Mouse (Mus musculus) hematopoietic stem cell, adult 5-6 weeks (primary cell): Measurements from ENCODE around the gene Actl7a. TPM values are rescaled to one million over a fixed set of nuclear protein-coding genes. Genes with fewer than 3 reads are reported as not detected.

ENCODE experiments used
- ATAC-seq, 2 experiments: fragments of 125-278 bp in 1 of 2; replicated peaks in 1 of 2; 2 replicates each; pipeline ENCODE4 v1.8.0; 2016 to 2017; ENCODE audit warnings: inconsistent platforms in 2 of 2, mild to moderate bottlenecking in 2 of 2, moderate number of reproducible peaks in 2 of 2, low read depth in 1 of 2, moderate TSS enrichment in 1 of 2; ENCODE audit not compliant: low FRiP score in 2 of 2, poor library complexity in 2 of 2, severe bottlenecking in 2 of 2, insufficient read depth in 1 of 2, low TSS enrichment in 1 of 2
- total RNA-seq: library from RNA; stranded (forward); fragments of 172-1452, 232-1000 nt; gene quantifications from 2 replicates; pipeline ENCODE4 v1.2.3, GENCODE M21; 2017

Actl7a gene
- total RNA-seq, 1 experiment from 2014 or later, result not detected

DNA sequence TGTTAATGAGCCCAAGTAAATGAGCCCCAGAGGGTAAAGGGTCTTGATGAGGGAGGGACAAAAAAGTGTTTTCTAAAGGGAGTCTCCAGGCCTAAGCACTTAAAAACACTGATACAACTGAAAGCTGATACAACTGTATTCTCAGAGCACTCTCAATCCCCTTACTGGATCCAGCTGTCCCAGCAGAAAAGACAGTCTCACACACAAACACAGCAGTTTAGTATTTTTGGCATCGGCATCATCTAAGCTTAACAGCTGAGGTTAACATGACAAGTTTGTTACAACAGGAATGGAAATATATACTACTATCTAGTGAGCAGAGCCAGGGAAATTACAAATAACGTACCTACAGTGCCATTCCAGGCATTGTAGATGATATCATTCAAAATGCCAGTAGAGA is 3.1 kb downstream of the Actl7a start:
- ATAC-seq, result no peak

DNA sequence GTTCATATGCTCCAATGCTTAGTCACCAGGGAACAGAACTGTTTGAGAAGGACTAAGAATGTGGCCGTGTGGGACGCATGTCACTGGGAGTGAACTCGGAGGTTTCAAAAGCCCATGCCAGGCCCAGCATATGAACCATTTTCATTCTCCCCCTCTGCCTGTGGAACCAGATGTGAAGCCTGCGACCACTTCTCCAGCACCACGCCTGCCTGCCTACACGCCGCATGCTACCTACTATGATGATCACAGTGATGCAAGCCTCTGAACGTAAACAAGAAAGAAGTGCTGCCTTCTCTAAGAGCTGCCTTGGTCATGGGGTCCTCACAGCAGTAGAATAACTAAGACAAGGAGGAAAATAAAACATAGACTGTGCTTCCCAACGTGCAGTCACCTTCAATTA is 4.2 kb downstream of the Actl7a start:
- no peak for ATAC-seq

DNA sequence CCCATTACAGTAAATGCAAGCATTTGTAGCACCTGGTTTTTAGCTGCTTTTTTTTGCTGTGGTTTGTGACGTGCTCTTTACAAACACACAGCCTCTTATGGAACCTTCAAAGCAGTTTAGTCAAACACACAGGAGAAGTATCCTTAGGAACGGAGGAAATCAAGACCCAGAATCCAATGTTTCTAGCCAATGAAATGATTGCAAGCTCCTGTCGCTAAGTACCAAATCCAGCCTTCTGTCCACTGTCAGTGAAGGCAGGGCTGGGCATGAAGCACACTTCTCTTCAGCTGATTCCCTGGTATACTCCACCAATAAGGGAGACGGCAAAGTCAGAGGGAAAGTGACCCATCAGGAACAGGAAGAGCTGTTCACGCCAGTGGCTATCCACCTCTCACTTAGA is 12.8 kb downstream of the Actl7a start:
- ATAC-seq, result no peak

DNA sequence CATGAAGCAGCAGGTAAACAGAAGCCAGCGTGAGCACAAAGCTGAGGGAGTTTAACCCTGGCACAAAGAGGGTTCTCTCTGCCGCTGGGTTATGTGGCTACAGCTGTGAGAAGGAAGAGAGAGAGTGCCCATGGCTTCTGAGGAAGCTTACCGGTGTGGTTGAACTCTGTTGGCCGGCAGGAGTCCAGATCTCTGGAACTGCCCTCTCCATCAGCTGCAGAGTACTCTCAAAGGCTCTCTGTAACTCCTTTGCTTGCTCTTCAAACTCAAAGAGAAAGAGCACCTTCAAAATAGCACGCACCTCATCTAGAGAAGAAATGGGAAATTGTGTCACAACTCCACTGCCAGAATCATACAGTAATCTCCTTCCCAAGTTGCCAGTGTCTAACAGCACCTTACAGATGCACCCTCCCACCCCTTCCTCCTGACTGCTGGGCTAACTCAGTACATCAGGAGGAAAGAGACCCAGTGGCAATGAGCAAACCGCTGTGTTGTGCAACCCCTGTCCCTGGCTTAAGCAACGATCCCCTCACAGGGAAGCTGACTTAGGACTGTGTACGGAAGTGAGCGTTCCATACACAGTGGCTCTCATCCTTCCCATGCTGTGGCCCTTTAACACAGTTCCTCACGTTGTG is 13.9 kb downstream of the Actl7a start:
- peak in 1 of 2 experiments; percentile 85; a peak in 2 of 4 replicates for ATAC-seq

DNA sequence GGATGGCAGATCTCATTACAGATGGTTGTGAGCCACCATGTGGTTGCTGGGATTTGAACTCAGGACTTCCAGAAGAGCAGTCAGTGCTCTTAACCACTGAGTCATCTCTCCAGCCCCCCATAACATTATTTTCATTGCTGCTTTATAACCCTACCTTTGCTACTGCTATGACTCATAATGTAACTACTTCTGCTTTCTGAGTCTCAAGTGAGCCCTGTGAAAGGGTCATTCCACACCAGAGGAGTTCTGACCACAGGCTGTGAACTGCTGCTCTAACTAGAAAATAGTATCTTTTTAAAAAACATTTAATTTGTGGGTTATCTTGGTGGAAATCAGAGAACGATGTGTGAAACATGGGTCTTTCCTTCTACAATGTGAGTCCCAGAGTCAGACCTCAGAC is 14.5 kb downstream of the Actl7a start:
- no peak for ATAC-seq

DNA sequence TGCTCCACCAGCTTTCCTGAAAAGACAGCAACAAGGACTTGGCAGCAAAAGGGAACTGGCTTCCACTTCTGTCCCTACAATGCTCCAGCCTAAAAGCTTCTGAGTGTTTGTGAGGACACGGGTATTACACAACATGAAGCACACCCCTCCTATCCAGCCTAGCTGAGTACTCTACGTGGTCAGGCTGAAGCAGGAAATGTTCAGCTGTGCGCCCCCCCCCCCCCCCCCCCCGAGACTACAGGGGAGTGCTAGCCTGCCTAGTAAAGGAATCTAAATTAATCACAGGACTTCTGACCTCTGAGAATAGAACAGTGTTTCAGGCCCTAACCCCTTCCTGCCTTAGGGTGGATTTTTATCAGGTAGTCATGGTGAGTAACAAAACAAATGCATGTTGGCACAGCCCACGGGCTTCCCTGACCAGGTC is 24.7 kb downstream of the Actl7a start:
- ATAC-seq, result no peak

DNA sequence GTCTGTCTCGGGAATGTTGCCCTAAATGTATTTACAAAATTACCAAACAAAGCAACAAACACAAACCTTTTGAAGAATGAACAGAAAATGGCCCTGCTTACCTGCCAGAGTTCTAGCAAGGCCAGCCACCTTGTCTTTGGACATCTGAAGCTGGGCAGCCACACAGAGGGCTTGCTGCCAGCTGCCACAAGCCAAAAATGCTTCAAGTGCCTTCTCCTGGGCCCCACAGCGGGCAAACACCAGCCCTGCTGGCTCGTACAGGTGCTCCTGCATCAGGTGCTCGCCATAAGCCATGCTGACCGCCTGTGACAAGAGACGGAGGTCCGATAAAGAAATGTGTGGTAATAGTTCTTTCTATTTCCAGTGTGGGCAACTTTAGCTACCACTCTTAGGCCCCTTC is 25.7 kb downstream of the Actl7a start:
- ATAC-seq, result no peak

DNA sequence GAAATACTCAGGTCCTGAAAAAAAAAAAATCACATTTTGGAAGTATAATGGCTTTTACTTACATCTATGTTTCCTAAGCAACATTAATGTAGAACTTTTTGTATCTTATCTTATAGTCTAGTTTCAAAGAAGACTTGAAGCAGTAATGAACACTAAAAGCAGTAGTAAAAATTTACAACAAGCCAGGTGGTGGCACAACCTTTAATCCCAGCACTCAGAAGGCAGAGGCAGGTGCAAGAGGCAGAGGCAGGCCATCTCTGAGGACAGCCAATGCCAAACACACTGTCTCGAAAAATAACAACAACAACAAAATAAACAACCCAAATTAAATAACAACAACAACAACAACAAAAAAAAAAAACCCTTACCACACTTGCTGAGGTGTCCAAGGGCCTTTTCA is 27.9 kb downstream of the Actl7a start:
- no peak for ATAC-seq

DNA sequence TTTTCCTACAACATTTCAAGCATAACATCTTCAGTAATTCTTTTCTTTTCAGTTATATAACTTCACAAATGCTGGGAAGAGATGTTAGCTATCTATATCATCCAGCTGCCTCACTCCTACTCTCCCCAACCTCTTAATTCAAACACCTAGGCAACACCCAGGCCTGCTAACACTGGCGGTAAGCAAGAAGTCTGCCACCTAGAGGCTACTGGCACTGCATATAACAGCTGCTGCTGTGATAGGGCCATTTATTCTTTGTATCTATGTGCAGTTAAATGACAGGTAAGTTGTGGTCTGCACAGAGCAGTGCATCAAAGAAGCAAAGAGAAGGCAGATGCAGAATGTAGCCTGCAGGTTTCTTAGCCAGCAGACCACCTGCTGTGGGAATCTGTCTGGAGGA is 48.2 kb downstream of the Actl7a start:
- ATAC-seq, result 0 out of 4 replicates have a peak, but pooled peaks of 1 of the 2 experiments have one; percentile 7

Other genes with a start within 250 kb of the Actl7a start
- gene Gm26657, start 3.3 kb upstream of the Actl7a start, total RNA-seq, result not detected in 2 replicates
- gene Actl7b, start 2.0 kb upstream of the Actl7a start, total RNA-seq, result 0.38 and 1.6 TPM in 2 replicates
- 55.1 and 56.6 TPM in 2 replicates for gene Elp1, start 58.9 kb downstream of the Actl7a start, total RNA-seq
- gene Fam206a, start 58.9 kb downstream of the Actl7a start, total RNA-seq, result 4.5 and 9.8 TPM in 2 replicates
- gene Ctnnal1, start 121.8 kb downstream of the Actl7a start, total RNA-seq, result 12.2 and 14.9 TPM in 2 replicates
- gene Tmem245, start 204.0 kb downstream of the Actl7a start, total RNA-seq, result 10.2 and 11.8 TPM in 2 replicates
- gene Frrs1l, start 247.0 kb downstream of the Actl7a start, total RNA-seq, result 0.19 TPM in 1 of 2 replicates, not detected in the other